Mouse (Mus musculus): ENCODE data around the gene Fbxo46. TPM values are rescaled to one million over a fixed set of nuclear protein-coding genes. Genes with fewer than 3 reads are reported as not detected.
"Not testable (repeated sequence)": the region's sequence is repeated elsewhere in the genome, so short reads cannot be mapped to it uniquely, and the experiment has no call there.

Gene Fbxo46
- 9.1 and 9.2 TPM in 2 replicates for polyA plus RNA-seq (2014; fragmentation: Nextera tagmentation; extraction: Ambion mirVana)

GRCm38 (mm10) chr7:19119631-19120429, at the start of gene Fbxo46:
TSS of gene Fbxo46 (plus strand) at chr7:19119859.
- WGBS: 2% methylated on average over 34 of the region's 34 CpGs
- H3K36me3 ChIP-seq (ENCODE audit: control insufficient read depth, insufficient read depth, low read length): no peaks in the 10 kb centered on the region
- H3K9ac ChIP-seq (ENCODE audit: low read depth, low read length): peak within 1 kb of the TSS; percentile 76
- no peaks in the 10 kb centered on the region for H3K27me3 ChIP-seq (replicated peaks; ENCODE audit: control insufficient read depth, insufficient read depth, low read length)
- peak within 1 kb of the TSS; percentile 61 for H3K4me3 ChIP-seq (ENCODE audit: low read depth, low read length)
- peak within 1 kb of the TSS; percentile 69 for H3K4me2 ChIP-seq (ENCODE audit: low read depth, low read length)
- DNase-seq (ENCODE audit: low spot score) (peak; percentile 99), ATAC-seq (ENCODE audit: low read depth) (peak; percentile 97)
- peaks cover 9% of the 10 kb centered on the region for H3K4me1 ChIP-seq (ENCODE audit: control insufficient read depth, insufficient read depth, low read length)
- 0 out of 2 replicates have a peak, but pooled peaks cover 14% of the 10 kb centered on the region for H3K9me3 ChIP-seq (ENCODE audit: control insufficient read depth, low read length)
- no peak within 1 kb of the TSS for H3K27ac ChIP-seq (replicated peaks; ENCODE audit: low read depth, low read length)

- H3K36me3 ChIP-seq (ENCODE audit: control insufficient read depth, insufficient read depth, low read length); H3K9me3 ChIP-seq (ENCODE audit: control insufficient read depth, low read length); DNase-seq (ENCODE audit: low spot score); H3K4me2 ChIP-seq (ENCODE audit: low read depth, low read length); ATAC-seq (ENCODE audit: low read depth); H3K4me3 ChIP-seq (ENCODE audit: low read depth, low read length); H3K9ac ChIP-seq (ENCODE audit: low read depth, low read length); H3K4me1 ChIP-seq (ENCODE audit: control insufficient read depth, insufficient read depth, low read length); H3K27ac ChIP-seq (replicated peaks; ENCODE audit: low read depth, low read length): not testable (repeated sequence)
- WGBS: 56% methylated on average over 3 of the region's 3 CpGs
- peaks cover 15% of the 10 kb centered on the region for H3K27me3 ChIP-seq (replicated peaks; ENCODE audit: control insufficient read depth, insufficient read depth, low read length)
Measured at GRCm38 (mm10) chr7:19071024-19071423, 48.6 kb upstream of the Fbxo46 start.

- Histone ChIP-seq H3K4me1 (ENCODE audit: control insufficient read depth, insufficient read depth, low read length) (peaks cover 10% of the 10 kb centered on the region), H3K27ac (replicated peaks; ENCODE audit: low read depth, low read length) (no peak overlapping the region), H3K9ac (ENCODE audit: low read depth, low read length) (no peak overlapping the region), H3K4me2 (ENCODE audit: low read depth, low read length) (no peak overlapping the region), H3K9me3 (ENCODE audit: control insufficient read depth, low read length) (no peaks in the 10 kb centered on the region), H3K36me3 (ENCODE audit: control insufficient read depth, insufficient read depth, low read length) (peaks cover 9% of the 10 kb centered on the region), H3K4me3 (ENCODE audit: low read depth, low read length) (no peak overlapping the region), H3K27me3 (replicated peaks; ENCODE audit: control insufficient read depth, insufficient read depth, low read length) (no peaks in the 10 kb centered on the region)
- DNase-seq (ENCODE audit: low spot score) (no peak), ATAC-seq (ENCODE audit: low read depth) (no peak)
- WGBS: 87% methylated on average over 9 of the region's 9 CpGs
Measured at GRCm38 (mm10) chr7:19073504-19073903, 46.2 kb upstream of the Fbxo46 start.

GRCm38 (mm10) chr7:19074494-19074893, 45.2 kb upstream of the Fbxo46 start:
- H3K4me1 ChIP-seq (ENCODE audit: control insufficient read depth, insufficient read depth, low read length): peaks cover 10% of the 10 kb centered on the region
- H3K9me3 ChIP-seq (ENCODE audit: control insufficient read depth, low read length): no peaks in the 10 kb centered on the region
- H3K9ac ChIP-seq (ENCODE audit: low read depth, low read length): no peak overlapping the region
- no peaks in the 10 kb centered on the region for H3K27me3 ChIP-seq (replicated peaks; ENCODE audit: control insufficient read depth, insufficient read depth, low read length)
- ATAC-seq (ENCODE audit: low read depth): no peak
- no peak for DNase-seq (ENCODE audit: low spot score)
- H3K4me2 ChIP-seq (ENCODE audit: low read depth, low read length): no peak overlapping the region
- H3K4me3 ChIP-seq (ENCODE audit: low read depth, low read length): no peak overlapping the region
- H3K27ac ChIP-seq (replicated peaks; ENCODE audit: low read depth, low read length): no peak overlapping the region
- 93% methylated on average over 6 of the region's 6 CpGs for whole genome bisulfite sequencing
- H3K36me3 ChIP-seq (ENCODE audit: control insufficient read depth, insufficient read depth, low read length): peaks cover 19% of the 10 kb centered on the region

- ATAC-seq (ENCODE audit: low read depth): no peak
- 61% methylated on average over 5 of the region's 5 CpGs for WGBS
- no peaks in the 10 kb centered on the region for H3K27me3 ChIP-seq (replicated peaks; ENCODE audit: control insufficient read depth, insufficient read depth, low read length)
Measured at GRCm38 (mm10) chr7:19075231-19075630, 44.4 kb upstream of the Fbxo46 start.

GRCm38 (mm10) chr7:19075723-19076585, 43.7 kb upstream of the Fbxo46 start, which contains the start of gene Dmwd:
TSS of gene Dmwd (plus strand) at chr7:19076227.
- no peaks in the 10 kb centered on the region for H3K9me3 ChIP-seq (ENCODE audit: control insufficient read depth, low read length)
- peak within 1 kb of the TSS; percentile 91 for H3K9ac ChIP-seq (ENCODE audit: low read depth, low read length)
- H3K4me3 ChIP-seq (ENCODE audit: low read depth, low read length): peak within 1 kb of the TSS; percentile 90
- H3K27me3 ChIP-seq (replicated peaks; ENCODE audit: control insufficient read depth, insufficient read depth, low read length): no peaks in the 10 kb centered on the region
- peaks cover 33% of the 10 kb centered on the region for H3K36me3 ChIP-seq (ENCODE audit: control insufficient read depth, insufficient read depth, low read length)
- H3K4me1 ChIP-seq (ENCODE audit: control insufficient read depth, insufficient read depth, low read length): peaks cover 10% of the 10 kb centered on the region
- peak; percentile 99 for DNase-seq (ENCODE audit: low spot score)
- WGBS: 2% methylated on average over 45 of the region's 91 CpGs
- H3K4me2 ChIP-seq (ENCODE audit: low read depth, low read length): peak within 1 kb of the TSS; percentile 87
- ATAC-seq (ENCODE audit: low read depth): peak; percentile 99
- H3K27ac ChIP-seq (replicated peaks; ENCODE audit: low read depth, low read length): peak within 1 kb of the TSS; percentile 87

More at GRCm38 (mm10) chr7:19075231-19075630, 44.4 kb upstream of the Fbxo46 start:
- H3K4me3 ChIP-seq (ENCODE audit: low read depth, low read length): peak overlapping the region; percentile 90
- H3K9me3 ChIP-seq (ENCODE audit: control insufficient read depth, low read length): no peaks in the 10 kb centered on the region
- no peak overlapping the region for H3K27ac ChIP-seq (replicated peaks; ENCODE audit: low read depth, low read length)
- H3K4me1 ChIP-seq (ENCODE audit: control insufficient read depth, insufficient read depth, low read length): peaks cover 10% of the 10 kb centered on the region
- H3K9ac ChIP-seq (ENCODE audit: low read depth, low read length): 0 out of 2 replicates have a peak overlapping the region, but pooled peaks have one; percentile 12
- DNase-seq (ENCODE audit: low spot score): no peak
- H3K4me2 ChIP-seq (ENCODE audit: low read depth, low read length): peak overlapping the region; percentile 87
- H3K36me3 ChIP-seq (ENCODE audit: control insufficient read depth, insufficient read depth, low read length): peaks cover 26% of the 10 kb centered on the region

- H3K4me3 ChIP-seq (ENCODE audit: low read depth, low read length): peak overlapping the region; percentile 90
- H3K9me3 ChIP-seq (ENCODE audit: control insufficient read depth, low read length): no peaks in the 10 kb centered on the region
- peak overlapping the region; percentile 91 for H3K9ac ChIP-seq (ENCODE audit: low read depth, low read length)
- DNase-seq (ENCODE audit: low spot score) (no peak), ATAC-seq (ENCODE audit: low read depth) (no peak)
- peak overlapping the region; percentile 87 for H3K4me2 ChIP-seq (ENCODE audit: low read depth, low read length)
- 1% methylated on average over 19 of the region's 22 CpGs for WGBS
- H3K27ac ChIP-seq (replicated peaks; ENCODE audit: low read depth, low read length): peak overlapping the region; percentile 87
- H3K4me1 ChIP-seq (ENCODE audit: control insufficient read depth, insufficient read depth, low read length): peaks cover 10% of the 10 kb centered on the region
- no peaks in the 10 kb centered on the region for H3K27me3 ChIP-seq (replicated peaks; ENCODE audit: control insufficient read depth, insufficient read depth, low read length)
- H3K36me3 ChIP-seq (ENCODE audit: control insufficient read depth, insufficient read depth, low read length): peaks cover 40% of the 10 kb centered on the region
Measured at GRCm38 (mm10) chr7:19076586-19076991, 43.1 kb upstream of the Fbxo46 start.

- DNase-seq (ENCODE audit: low spot score) (no peak), ATAC-seq (ENCODE audit: low read depth) (no peak)
- Histone ChIP-seq H3K4me2 (ENCODE audit: low read depth, low read length) (peak overlapping the region; percentile 87), H3K4me3 (ENCODE audit: low read depth, low read length) (peak overlapping the region; percentile 90), H3K4me1 (ENCODE audit: control insufficient read depth, insufficient read depth, low read length) (peaks cover 10% of the 10 kb centered on the region), H3K36me3 (ENCODE audit: control insufficient read depth, insufficient read depth, low read length) (peaks cover 51% of the 10 kb centered on the region), H3K27ac (replicated peaks; ENCODE audit: low read depth, low read length) (no peak overlapping the region), H3K27me3 (replicated peaks; ENCODE audit: control insufficient read depth, insufficient read depth, low read length) (no peaks in the 10 kb centered on the region), H3K9me3 (ENCODE audit: control insufficient read depth, low read length) (no peaks in the 10 kb centered on the region), H3K9ac (ENCODE audit: low read depth, low read length) (peak overlapping the region; percentile 91; the same call in 1 of the 2 replicates)
- WGBS: 70% methylated on average over 14 of the region's 14 CpGs
Measured at GRCm38 (mm10) chr7:19077761-19078160, 41.9 kb upstream of the Fbxo46 start.
